Mouse (Mus musculus): ENCODE results near the gene AI481877. TPM values are rescaled to one million over a fixed set of nuclear protein-coding genes. Genes with fewer than 3 reads are reported as not detected.
A peak's percentile ranks its signal among the peaks of the same experiment; 100 is the strongest.
"Not testable (repeated sequence)": the region's sequence is repeated elsewhere in the genome, so short reads cannot be mapped to it uniquely, and the experiment has no call there.

Gene AI481877
- not detected in 2 replicates for polyA plus RNA-seq (2014; fragmentation: Nextera tagmentation; extraction: Ambion mirVana)

DNA sequence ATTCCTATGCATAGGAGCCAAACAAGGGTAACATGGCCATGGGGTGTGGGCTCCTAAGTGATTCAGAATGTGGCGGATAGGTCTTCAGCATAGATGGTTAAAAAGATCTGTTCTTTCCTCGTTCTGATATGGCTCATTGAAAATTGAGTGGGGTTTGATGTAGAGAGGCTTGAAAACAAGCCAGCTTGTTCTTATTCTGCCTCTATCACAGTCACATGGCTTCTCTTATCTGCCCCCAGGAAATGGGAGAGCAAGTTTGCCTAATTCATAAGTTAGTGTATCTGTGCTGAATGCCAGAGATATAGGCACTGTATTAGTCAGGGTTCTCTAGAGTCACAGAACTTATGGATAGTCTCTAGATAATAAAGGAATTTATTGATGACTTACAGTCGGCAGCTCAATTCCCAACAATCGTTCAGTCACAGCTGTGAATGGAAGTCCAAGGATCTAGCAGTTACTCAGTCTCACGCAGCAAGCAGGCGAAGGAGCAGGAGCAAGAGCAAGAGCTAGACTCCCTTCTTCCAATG lies at the start of gene AI481877:
TSS of gene AI481877 (minus strand) at position 477 of the 527 bp plus-strand sequence.
- H3K4me2 ChIP-seq (ENCODE audit: low read depth, low read length); H3K9ac ChIP-seq (ENCODE audit: low read depth, low read length); ATAC-seq (ENCODE audit: low read depth); H3K9me3 ChIP-seq (ENCODE audit: control insufficient read depth, low read length); H3K27ac ChIP-seq (replicated peaks; ENCODE audit: low read depth, low read length); H3K4me3 ChIP-seq (ENCODE audit: low read depth, low read length); H3K27me3 ChIP-seq (replicated peaks; ENCODE audit: control insufficient read depth, insufficient read depth, low read length); H3K36me3 ChIP-seq (ENCODE audit: control insufficient read depth, insufficient read depth, low read length); H3K4me1 ChIP-seq (ENCODE audit: control insufficient read depth, insufficient read depth, low read length); DNase-seq (ENCODE audit: low spot score): not testable (repeated sequence)
- WGBS, result 82% methylated on average over 2 of the region's 6 CpGs

DNA sequence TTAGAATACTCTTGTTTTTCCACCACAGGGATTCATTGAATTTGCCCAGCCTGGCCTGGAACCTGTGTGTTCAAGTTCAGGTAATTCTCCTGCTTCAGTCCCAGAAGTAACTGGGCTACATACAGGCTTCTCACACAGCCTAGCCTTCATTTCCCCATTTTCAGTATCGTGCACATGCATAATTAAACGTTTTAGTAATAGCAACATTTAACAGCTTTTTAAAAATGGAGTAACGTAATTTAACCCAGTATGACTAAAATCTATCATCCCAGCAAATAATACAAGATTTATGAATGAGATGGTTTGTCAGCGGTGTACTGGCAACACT lies 49.7 kb upstream of the AI481877 start:
- peak overlapping the region; percentile 95 for H3K4me3 ChIP-seq (ENCODE audit: low read depth, low read length)
- peak overlapping the region; percentile 53 for H3K4me2 ChIP-seq (ENCODE audit: low read depth, low read length)
- no peak for DNase-seq (ENCODE audit: low spot score)
- peak overlapping the region; percentile 94 for H3K27ac ChIP-seq (replicated peaks; ENCODE audit: low read depth, low read length)
- no peak for ATAC-seq (ENCODE audit: low read depth)
- H3K9ac ChIP-seq (ENCODE audit: low read depth, low read length), result peak overlapping the region; percentile 93
- no peaks in the 10 kb centered on the region for H3K36me3 ChIP-seq (ENCODE audit: control insufficient read depth, insufficient read depth, low read length)
- H3K9me3 ChIP-seq (ENCODE audit: control insufficient read depth, low read length), result no peaks in the 10 kb centered on the region
- H3K27me3 ChIP-seq (replicated peaks; ENCODE audit: control insufficient read depth, insufficient read depth, low read length), result no peaks in the 10 kb centered on the region
- WGBS, result 23% methylated on average over 4 of the region's 4 CpGs
- peaks cover 9% of the 10 kb centered on the region; the same call in 1 of the 2 replicates for H3K4me1 ChIP-seq (ENCODE audit: control insufficient read depth, insufficient read depth, low read length)

DNA sequence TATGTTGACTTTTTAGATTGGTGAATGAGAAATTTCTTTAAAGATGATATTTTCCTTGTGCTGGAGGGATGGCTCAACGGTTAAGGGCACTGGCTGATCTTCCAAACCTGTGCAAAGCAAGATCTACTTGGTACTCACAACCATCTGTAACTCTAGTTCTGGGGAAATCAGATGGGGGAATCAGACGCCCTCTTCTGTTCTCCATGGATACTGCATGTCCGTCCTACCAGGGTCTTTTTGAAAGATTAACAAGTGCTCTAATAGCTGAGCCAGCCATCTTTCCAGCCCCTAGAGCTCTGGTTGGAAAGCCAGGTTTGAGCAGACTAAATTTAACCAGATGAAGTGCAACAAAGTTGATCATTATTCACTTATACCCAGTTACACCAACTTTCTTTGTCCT lies 48.5 kb upstream of the AI481877 start:
- Histone ChIP-seq H3K4me1 (ENCODE audit: control insufficient read depth, insufficient read depth, low read length) (peaks cover 9% of the 10 kb centered on the region; the same call in 1 of the 2 replicates), H3K9ac (ENCODE audit: low read depth, low read length) (no peak overlapping the region), H3K4me2 (ENCODE audit: low read depth, low read length) (no peak overlapping the region), H3K36me3 (ENCODE audit: control insufficient read depth, insufficient read depth, low read length) (no peaks in the 10 kb centered on the region), H3K9me3 (ENCODE audit: control insufficient read depth, low read length) (no peaks in the 10 kb centered on the region), H3K27me3 (replicated peaks; ENCODE audit: control insufficient read depth, insufficient read depth, low read length) (no peaks in the 10 kb centered on the region), H3K4me3 (ENCODE audit: low read depth, low read length) (no peak overlapping the region), H3K27ac (replicated peaks; ENCODE audit: low read depth, low read length) (no peak overlapping the region)
- 21% methylated on average over 3 of the region's 3 CpGs for WGBS
- ATAC-seq (ENCODE audit: low read depth) (no peak), DNase-seq (ENCODE audit: low spot score) (no peak)

DNA sequence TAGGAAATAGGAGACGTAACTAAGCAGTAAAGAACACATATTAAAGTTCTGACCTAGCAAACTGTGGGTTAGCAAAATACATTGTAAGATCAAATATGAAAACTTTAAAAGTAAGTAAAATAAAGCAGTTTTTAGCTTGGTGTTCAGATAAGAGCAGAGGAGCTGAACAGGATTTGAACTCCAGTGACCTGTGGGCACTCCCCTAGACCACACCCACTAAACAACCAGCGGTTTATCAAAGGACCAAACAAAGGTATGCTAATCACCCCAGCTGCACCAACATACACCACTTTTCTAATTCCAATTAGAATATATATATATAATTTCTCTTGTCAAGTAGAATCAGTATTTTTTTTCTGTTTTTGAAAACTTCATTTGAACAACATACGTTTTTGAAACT lies 46.9 kb upstream of the AI481877 start:
- ATAC-seq (ENCODE audit: low read depth), result no peak
- Histone ChIP-seq H3K4me2 (ENCODE audit: low read depth, low read length) (no peak overlapping the region), H3K36me3 (ENCODE audit: control insufficient read depth, insufficient read depth, low read length) (no peaks in the 10 kb centered on the region), H3K4me1 (ENCODE audit: control insufficient read depth, insufficient read depth, low read length) (peaks cover 5% of the 10 kb centered on the region; the same call in 1 of the 2 replicates), H3K27me3 (replicated peaks; ENCODE audit: control insufficient read depth, insufficient read depth, low read length) (no peaks in the 10 kb centered on the region), H3K27ac (replicated peaks; ENCODE audit: low read depth, low read length) (no peak overlapping the region), H3K9ac (ENCODE audit: low read depth, low read length) (no peak overlapping the region), H3K4me3 (ENCODE audit: low read depth, low read length) (no peak overlapping the region), H3K9me3 (ENCODE audit: control insufficient read depth, low read length) (no peaks in the 10 kb centered on the region)
- no peak for DNase-seq (ENCODE audit: low spot score)
- 48% methylated on average over 3 of the region's 3 CpGs for WGBS

DNA sequence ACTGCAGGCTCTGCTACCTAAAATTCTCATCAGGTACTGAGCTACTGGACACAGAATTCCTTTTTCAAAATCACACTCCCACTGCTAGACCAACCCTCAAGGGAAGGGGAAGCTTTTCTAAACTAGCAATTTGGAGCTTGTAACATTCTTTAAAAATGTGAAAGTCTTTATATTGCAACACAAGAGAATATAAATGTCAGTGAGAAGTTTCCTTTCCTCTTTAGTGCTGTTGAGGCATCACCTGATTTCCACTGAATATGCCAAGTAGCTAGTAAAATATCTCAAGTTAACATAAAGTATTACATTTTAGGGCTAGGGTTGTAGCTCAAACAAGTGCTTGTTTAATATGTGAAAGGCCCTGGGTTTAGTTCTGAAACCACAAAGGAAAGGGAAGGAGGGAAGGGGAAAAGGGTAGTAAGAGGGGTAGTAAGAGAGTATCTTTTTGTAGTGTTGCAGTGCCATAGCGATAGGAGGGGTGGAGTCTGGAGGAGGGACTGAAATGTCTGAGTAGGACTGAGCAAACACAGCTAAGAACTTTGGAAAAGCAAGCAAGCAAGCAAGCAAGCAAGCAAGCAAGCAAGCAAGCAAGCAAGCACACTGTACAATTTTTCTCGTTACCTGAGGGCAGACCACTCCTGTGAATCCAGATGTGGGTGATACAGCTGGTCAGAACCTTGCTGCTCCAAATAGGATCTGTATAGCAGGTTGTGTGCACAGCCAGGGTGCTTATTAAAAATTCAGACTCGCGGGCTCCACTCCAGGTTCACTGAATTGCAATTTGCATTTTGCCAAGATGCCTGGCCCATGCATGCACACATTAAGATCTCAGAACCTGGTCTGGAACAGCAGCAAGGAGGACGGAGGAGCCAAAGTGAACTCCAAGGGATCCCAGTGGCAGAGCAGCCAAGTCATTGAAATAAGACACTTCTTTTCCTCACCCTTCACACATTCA lies 42.8 kb upstream of the AI481877 start:
- no peaks in the 10 kb centered on the region for H3K4me1 ChIP-seq (ENCODE audit: control insufficient read depth, insufficient read depth, low read length)
- ATAC-seq (ENCODE audit: low read depth) (no peak), DNase-seq (ENCODE audit: low spot score) (no peak)
- no peak overlapping the region for H3K4me3 ChIP-seq (ENCODE audit: low read depth, low read length)
- 41% methylated on average over 5 of the region's 5 CpGs for WGBS
- no peak overlapping the region for H3K27ac ChIP-seq (replicated peaks; ENCODE audit: low read depth, low read length)
- H3K27me3 ChIP-seq (replicated peaks; ENCODE audit: control insufficient read depth, insufficient read depth, low read length), result no peaks in the 10 kb centered on the region
- no peak overlapping the region for H3K4me2 ChIP-seq (ENCODE audit: low read depth, low read length)
- H3K36me3 ChIP-seq (ENCODE audit: control insufficient read depth, insufficient read depth, low read length), result no peaks in the 10 kb centered on the region
- no peaks in the 10 kb centered on the region for H3K9me3 ChIP-seq (ENCODE audit: control insufficient read depth, low read length)
- no peak overlapping the region for H3K9ac ChIP-seq (ENCODE audit: low read depth, low read length)

DNA sequence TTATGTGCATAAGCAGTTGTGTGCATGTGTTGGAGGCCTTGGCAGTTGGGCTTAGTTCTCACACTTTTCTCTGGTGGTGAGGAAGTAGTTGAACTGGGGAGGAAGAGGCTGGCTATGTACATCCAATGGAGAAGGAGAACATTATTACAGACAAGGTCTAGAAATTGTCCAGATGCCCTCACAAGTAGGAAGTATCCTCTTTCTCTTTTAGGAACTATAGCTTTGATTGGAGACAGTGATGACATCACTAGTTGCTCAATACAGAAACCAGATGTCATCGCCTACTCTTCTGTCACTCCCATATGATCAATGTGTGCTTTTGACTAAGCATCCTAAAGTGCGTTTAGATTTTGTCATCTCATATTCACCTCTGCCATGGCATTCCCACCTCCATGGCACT lies 38.8 kb upstream of the AI481877 start:
- DNase-seq (ENCODE audit: low spot score), result no peak
- Histone ChIP-seq H3K27me3 (replicated peaks; ENCODE audit: control insufficient read depth, insufficient read depth, low read length) (no peaks in the 10 kb centered on the region), H3K9ac (ENCODE audit: low read depth, low read length) (no peak overlapping the region), H3K9me3 (ENCODE audit: control insufficient read depth, low read length) (no peaks in the 10 kb centered on the region), H3K4me3 (ENCODE audit: low read depth, low read length) (no peak overlapping the region), H3K27ac (replicated peaks; ENCODE audit: low read depth, low read length) (no peak overlapping the region), H3K4me2 (ENCODE audit: low read depth, low read length) (no peak overlapping the region), H3K4me1 (ENCODE audit: control insufficient read depth, insufficient read depth, low read length) (no peaks in the 10 kb centered on the region), H3K36me3 (ENCODE audit: control insufficient read depth, insufficient read depth, low read length) (no peaks in the 10 kb centered on the region)
- no peak for ATAC-seq (ENCODE audit: low read depth)
- WGBS, result 87% methylated on average over 2 of the region's 2 CpGs

DNA sequence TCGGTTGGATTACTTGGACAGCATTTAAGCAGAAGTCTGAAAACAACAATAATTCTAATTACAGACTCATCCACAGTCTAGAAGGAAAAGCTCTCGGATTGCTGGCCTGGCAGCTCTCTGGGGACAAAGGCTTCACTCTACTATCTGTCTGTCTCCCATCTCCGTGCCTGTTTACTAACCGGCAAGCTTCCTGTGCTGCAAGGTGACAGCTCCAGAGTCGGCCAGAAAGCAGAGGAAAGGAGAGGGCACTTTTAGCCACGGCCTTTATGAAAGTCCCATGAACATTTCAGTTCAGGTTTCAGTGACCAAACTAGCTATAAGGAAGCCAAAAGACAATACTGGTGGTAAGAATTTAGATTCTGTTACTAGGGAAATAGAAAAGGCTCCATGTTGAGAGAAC lies 37.1 kb upstream of the AI481877 start:
- Histone ChIP-seq H3K4me3 (ENCODE audit: low read depth, low read length) (no peak overlapping the region), H3K4me1 (ENCODE audit: control insufficient read depth, insufficient read depth, low read length) (no peaks in the 10 kb centered on the region), H3K9ac (ENCODE audit: low read depth, low read length) (no peak overlapping the region), H3K9me3 (ENCODE audit: control insufficient read depth, low read length) (no peaks in the 10 kb centered on the region), H3K4me2 (ENCODE audit: low read depth, low read length) (no peak overlapping the region), H3K27ac (replicated peaks; ENCODE audit: low read depth, low read length) (no peak overlapping the region), H3K36me3 (ENCODE audit: control insufficient read depth, insufficient read depth, low read length) (no peaks in the 10 kb centered on the region), H3K27me3 (replicated peaks; ENCODE audit: control insufficient read depth, insufficient read depth, low read length) (no peaks in the 10 kb centered on the region)
- WGBS, result 35% methylated on average over 6 of the region's 6 CpGs
- ATAC-seq (ENCODE audit: low read depth), result no peak
- no peak for DNase-seq (ENCODE audit: low spot score)

DNA sequence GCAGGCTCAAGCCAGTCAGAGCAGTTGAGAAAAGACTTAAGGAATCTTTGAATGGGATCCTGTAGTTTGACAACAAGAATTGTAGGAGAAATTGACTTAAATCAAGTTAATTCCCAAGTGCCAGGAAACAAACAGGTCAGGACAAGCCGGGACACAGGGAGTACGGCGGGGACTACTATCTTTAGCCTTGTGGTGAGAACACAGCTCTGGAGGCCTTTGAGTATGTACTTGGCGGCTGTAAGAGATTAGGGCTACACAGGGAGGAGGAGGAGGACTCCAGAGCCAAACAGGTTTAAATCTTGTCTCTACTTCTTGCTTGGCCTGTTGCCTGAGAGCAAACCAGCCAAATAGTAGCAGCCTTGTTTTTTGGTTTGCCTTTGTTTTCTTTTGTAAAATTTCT lies 36.2 kb upstream of the AI481877 start:
- Histone ChIP-seq H3K36me3 (ENCODE audit: control insufficient read depth, insufficient read depth, low read length) (no peaks in the 10 kb centered on the region), H3K27me3 (replicated peaks; ENCODE audit: control insufficient read depth, insufficient read depth, low read length) (no peaks in the 10 kb centered on the region), H3K4me1 (ENCODE audit: control insufficient read depth, insufficient read depth, low read length) (no peaks in the 10 kb centered on the region), H3K9me3 (ENCODE audit: control insufficient read depth, low read length) (no peaks in the 10 kb centered on the region), H3K9ac (ENCODE audit: low read depth, low read length) (no peak overlapping the region), H3K27ac (replicated peaks; ENCODE audit: low read depth, low read length) (no peak overlapping the region), H3K4me3 (ENCODE audit: low read depth, low read length) (no peak overlapping the region), H3K4me2 (ENCODE audit: low read depth, low read length) (no peak overlapping the region)
- DNase-seq (ENCODE audit: low spot score) (peak; percentile 61), ATAC-seq (ENCODE audit: low read depth) (peak; percentile 53; the same call in 1 of the 2 replicates)
- 57% methylated on average over 4 of the region's 4 CpGs for WGBS
